Mouse (Mus musculus): ENCODE results near the gene Mcoln2.

Mcoln2 gene

DNA sequence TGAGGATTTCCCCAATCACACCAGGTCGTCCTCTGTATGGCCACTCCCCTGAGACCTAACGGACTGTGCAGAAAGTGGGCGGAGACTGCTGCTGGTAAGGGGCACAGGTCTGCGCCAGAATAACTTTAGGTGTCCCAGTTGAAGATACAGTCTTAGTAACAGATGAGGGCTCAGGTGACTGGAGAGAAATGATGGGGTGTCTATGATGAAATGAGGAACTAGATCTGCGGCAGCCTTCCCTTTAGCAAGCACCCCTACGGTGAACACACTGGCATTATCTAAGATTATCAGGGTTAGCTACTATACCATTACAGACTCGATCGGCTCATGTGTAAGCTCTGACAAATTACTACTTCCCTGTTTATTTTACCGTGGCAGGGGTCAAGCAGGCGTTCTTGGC is 84.9 kb downstream of the Mcoln2 start:
- no peak for DNase-seq

DNA sequence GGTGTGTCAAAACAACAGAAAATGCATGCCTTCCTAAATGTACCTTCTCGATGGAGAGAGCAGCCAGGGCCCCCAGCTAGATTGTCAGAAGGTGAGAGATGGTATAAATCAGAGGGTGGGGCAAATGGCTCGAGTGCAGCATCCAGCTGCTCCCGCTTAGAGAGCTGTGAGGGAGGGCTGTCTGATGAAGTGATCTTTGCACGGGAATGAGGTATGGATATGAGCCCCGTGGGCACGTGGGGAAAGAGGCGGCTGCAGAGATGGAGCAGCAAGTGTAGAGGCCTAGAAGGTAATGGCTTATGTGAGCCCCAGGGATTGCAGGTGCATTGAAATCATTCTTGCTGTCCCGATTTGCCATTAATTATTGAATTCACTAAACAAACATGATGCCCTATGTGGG is 86.6 kb downstream of the Mcoln2 start:
- DNase-seq = no peak

DNA sequence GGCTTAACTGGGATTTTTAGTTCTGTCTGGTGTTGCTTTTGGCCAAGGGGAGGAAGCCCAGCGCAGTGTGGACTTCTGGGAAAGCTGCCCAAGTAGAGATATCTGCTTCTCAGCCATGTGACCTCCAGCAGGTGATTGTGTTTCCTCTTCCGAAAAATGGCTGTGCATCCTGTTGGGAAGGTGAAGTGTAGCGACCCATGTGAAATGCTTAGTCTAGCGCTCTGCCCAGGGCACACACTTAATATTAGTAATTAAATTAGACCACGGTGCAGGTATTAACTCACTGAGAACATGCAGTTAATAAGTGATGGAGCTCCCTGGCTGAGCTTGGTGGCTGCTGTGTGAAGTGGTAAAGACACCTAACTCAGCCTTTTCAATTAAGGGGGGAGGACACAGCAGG is 88.0 kb downstream of the Mcoln2 start:
- no peak for DNase-seq

GRCm38 (mm10) chr3:146244630-146245029 is 95.0 kb downstream of the Mcoln2 start:
- no peak for DNase-seq
